Mouse (Mus musculus): ENCODE data around the gene Crim1. TPM values are rescaled to one million over a fixed set of nuclear protein-coding genes. Genes with fewer than 3 reads are reported as not detected.
A peak's percentile ranks its signal among the peaks of the same experiment; 100 is the strongest.

Gene Crim1
- polyA plus RNA-seq, 1 experiment from 2014 or later, result 2.4 TPM

GRCm38 (mm10) chr17:78283271-78283992 is 83.4 kb downstream of the Crim1 start:
- DNase-seq (ENCODE audit: low spot score), result no peak

DNA sequence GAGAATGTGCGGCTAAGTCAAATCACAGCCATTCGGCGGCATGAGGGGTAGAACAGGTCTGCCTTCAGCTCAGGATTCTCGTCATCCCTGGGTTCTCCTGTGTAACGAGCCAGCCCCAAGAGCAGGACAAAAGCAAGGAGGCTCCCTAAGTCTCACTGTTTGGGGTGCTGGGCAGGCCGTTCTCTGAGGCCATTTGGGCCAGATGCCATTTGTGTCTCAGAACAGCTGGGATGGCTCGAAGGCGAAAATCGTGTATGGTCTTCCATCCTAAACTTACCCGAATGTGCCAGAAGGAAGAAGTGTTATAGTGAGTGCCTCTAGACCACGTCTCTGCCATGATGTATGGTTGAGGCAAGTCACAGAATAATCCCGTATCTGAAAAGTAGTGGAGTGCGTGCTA is 86.0 kb downstream of the Crim1 start:
- no peak for DNase-seq (ENCODE audit: low spot score)

DNA sequence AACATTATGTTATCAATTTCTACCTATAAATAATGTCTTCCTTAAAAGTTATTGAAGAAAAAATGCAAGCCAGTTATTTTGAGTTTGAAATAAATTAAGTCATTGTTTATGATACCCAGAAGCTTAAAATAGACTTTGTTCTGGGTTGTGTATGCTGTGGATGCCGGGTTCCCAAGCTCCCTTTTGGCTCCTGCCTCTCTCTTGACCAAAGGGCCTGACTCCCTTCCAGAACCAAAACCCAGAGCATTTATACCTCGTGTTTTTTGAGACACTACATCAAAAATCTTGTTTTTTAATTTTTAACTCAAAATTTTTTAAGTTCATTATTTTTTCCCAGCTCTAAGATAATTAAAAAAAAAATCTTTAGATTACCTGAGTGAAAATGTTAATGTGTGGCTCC is 87.3 kb downstream of the Crim1 start:
- no peak for DNase-seq (ENCODE audit: low spot score)

DNA sequence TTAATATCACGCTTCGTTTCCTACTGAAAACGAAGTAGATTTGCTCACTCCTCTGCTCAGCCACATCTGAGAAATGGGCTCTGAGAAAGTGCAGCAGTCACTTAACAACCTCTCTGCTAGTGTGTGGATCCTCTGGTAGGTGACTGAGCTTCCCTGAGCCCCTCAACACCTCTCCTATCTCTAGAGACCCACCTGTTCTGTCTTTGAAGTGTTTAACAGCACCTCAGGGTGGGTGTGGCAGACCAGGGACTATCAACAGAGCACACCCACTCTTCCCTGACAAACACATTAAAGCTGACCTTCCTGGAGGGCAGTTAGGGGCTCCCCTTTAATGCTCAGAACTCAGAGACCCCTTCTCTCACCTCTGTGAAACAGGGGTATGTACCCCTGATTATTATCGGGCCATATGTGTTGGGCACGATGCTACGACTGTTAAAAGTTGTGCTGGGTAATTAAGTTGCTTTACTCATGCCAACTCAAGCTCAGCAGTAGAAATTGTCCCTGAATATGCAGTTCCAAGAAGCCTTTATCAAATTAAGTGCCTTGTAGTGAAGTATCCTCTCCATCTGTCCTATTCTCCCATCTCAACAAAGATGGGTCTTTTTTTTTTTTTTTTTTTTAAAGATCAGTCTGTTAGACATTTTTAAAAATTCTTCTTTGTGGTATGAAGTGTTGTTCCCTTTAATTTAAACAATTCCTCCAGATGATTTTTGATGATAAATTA is 90.3 kb downstream of the Crim1 start:
- DNase-seq (ENCODE audit: low spot score), result no peak

DNA sequence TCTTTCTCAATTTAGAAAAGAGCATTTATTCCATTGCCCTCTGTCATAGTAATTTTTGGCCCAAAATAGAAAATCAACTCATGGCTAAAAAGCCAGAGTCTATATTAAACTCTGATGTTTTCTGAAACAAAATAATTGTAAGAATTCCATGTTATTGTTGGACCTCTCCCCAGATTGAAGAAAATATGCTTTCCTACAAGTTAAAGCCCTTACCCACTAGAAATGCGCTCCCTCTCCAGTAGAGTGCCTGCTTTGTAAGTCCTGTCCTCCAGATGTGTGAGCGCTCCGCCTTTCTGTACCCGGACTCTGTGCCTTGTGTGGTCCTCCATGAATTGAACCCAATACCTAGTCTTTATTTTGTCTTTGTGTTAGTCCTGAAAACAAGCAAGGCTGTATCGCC is 91.0 kb downstream of the Crim1 start:
- DNase-seq (ENCODE audit: low spot score), result no peak

- no peak for DNase-seq (ENCODE audit: low spot score)
Observed at GRCm38 (mm10) chr17:78292301-78292700, 92.3 kb downstream of the Crim1 start.

DNA sequence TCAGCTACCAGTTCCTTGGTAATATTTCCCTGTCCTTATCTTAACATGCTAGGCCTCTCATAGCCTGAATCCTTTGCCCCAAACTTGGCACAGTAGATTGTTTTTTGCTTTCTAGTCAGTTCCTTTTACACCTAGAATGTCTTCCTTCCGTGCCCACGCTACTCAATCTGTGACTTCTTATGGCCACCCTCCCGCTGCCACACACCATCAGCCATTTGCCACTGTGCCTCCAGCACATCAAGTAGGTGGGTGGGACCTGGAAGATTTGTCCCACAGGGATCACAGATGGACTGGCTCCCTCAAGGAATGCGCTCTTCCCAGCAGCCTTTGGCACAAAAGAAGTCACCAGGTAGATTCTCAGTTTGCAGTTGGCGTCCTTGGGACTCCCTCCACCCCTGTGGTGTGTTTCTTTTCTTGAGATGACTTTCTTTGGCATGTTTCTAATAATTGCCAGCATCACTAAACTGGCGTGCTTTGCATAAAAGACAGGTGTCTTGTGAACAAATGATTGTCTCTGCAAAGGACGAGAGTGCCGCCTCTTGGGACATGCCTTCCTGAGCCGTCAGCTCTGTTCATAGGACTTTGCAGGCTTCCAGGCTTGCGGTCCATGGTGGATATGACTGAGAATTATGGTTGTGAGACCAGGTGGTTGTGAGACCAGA is 92.9 kb downstream of the Crim1 start:
- DNase-seq (ENCODE audit: low spot score), result no peak

DNA sequence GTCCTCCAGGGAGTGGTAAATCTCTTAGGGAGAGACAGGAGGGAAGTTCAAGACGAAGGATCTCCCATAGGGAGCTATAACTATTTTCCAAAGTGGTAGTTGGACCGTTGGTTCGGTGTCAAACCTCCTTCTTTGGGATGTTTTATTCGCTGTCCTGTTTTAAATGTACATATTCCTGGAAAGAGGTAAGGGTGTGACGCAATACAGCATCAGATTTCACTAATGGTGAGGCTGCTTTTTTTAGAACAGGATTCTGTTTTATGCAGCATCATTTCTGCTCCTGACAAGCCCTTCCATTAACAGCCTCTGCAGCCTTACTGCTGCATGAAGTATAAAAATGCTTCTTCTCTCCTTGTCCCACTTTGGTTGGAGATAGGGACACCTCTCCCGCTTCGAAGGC is 95.9 kb downstream of the Crim1 start:
- DNase-seq (ENCODE audit: low spot score), result no peak

GRCm38 (mm10) chr17:78298140-78298539 is 98.1 kb downstream of the Crim1 start:
- peak; percentile 11 for DNase-seq (ENCODE audit: low spot score)

GRCm38 (mm10) chr17:78298967-78299540 is 99.0 kb downstream of the Crim1 start:
- peak; percentile 12 for DNase-seq (ENCODE audit: low spot score)

- DNase-seq (ENCODE audit: low spot score), result no peak
Observed at GRCm38 (mm10) chr17:78303053-78303452, 103.0 kb downstream of the Crim1 start.

GRCm38 (mm10) chr17:78304059-78304458 is 104.0 kb downstream of the Crim1 start:
- no peak for DNase-seq (ENCODE audit: low spot score)

DNA sequence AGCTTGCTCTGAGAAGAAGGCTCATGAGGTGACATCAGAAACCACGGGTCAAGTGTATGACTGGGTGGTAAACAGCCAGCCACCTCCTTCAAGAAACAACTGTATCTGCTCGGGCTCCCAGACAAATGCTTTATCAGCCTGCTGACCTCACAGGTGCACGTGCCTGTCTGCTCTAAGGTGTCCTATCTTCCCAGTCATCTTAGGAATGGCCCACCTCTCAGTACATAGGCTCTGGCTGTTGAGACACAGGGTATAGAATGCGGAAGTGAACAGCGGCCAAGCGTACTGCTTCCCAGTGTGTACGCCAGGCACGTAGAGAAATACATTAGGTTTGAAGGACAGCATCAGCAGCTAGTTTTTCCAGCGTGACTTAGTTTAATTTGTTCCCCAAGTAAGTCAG is 106.4 kb downstream of the Crim1 start:
- DNase-seq (ENCODE audit: low spot score), result no peak

- no peak for DNase-seq (ENCODE audit: low spot score)
Observed at GRCm38 (mm10) chr17:78308221-78308620, 108.2 kb downstream of the Crim1 start.

GRCm38 (mm10) chr17:78313006-78313405 is 113.0 kb downstream of the Crim1 start:
- DNase-seq (ENCODE audit: low spot score), result no peak

DNA sequence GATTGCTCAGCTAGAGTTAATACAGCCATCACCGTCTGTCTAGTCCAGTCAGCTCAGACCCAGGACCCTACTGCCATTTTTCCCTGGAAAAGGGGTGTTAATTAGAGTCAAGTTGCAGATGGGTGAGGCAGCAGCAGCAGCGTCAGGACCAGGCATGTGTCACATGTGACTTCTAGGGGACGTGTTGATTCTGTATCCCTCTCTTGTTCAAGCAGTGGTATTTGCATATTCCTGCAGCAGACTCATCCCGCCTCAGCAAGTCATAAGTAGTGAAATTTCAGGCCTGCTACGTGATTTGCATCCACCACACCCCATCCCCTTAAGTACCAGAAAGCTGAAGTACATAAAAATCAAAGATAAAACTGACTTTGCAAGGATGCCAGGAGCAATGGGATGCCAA is 113.6 kb downstream of the Crim1 start:
- DNase-seq (ENCODE audit: low spot score), result no peak

DNA sequence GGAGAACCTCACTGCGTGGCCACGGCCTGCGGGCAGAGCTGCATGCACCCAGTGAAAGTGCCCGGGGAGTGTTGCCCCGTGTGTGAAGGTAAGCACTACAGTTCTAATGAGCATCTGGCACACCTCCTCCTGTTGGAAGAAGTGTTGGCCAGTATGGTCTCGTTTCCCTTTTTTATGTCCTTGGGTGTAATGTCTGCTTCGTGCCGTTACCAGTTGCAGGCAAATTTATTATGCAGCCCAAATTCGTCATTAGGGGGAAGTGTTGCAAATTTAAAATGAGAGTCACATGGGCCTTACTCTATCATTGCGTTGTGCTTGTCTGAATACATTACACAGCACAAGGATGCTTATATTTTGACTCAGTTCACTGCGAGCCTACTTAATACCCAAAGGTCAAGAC is 115.6 kb downstream of the Crim1 start:
- DNase-seq (ENCODE audit: low spot score), result no peak

GRCm38 (mm10) chr17:78317381-78317780 is 117.3 kb downstream of the Crim1 start:
- no peak for DNase-seq (ENCODE audit: low spot score)

DNA sequence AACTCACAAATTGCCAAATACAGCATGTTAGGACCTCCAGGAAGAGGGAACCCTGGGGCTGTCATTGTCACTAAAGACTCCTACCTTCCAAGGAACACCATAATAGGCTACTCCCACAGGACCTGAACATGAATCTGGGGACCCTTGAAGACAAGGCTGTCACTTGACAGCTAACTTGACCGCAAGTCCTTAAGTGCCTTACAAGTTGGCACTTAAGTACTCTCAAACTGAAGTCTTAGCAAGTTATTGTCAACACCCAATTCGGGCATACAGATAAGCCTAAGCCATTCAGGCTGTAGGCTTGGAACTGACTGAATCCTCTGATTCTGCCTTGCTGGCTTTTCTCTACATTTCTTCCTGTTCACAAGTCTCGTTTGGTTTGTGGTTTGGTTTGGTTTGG is 118.8 kb downstream of the Crim1 start:
- DNase-seq (ENCODE audit: low spot score), result no peak

- DNase-seq (ENCODE audit: low spot score), result no peak
Observed at GRCm38 (mm10) chr17:78321216-78321835, 121.3 kb downstream of the Crim1 start.

Data from thymus, postnatal 0 days (tissue).